In genomic region chr1:52748260-52748659, GRCm38 (mm10) we compare ENCODE assay signal across 9 mouse cellular contexts. TPM values are rescaled to one million over a fixed set of nuclear protein-coding genes. Genes with fewer than 3 reads are reported as not detected.
DNase-seq lines count a peak whose midpoint lies in the region; ATAC-seq and TF ChIP-seq lines count a peak whose summit lies in the region.
"Had no signal": no experiment of that assay in that cellular context is flagged by ENCODE, and none has a peak within 500 bp of the region (broad histone marks: within the 10 kb centered on the region; RNA-seq: fewer than 3 reads in every experiment).

No protein-coding gene starts in this region.

- H3K36me3 ChIP-seq in intestine, embryonic 14.5 days (ENCODE audit: control insufficient read depth, insufficient read depth, low read length): no peaks in the 10 kb centered on the region
- no peaks in the 10 kb centered on the region for H3K36me3 ChIP-seq in intestine, embryonic 15.5 days
- H3K36me3 ChIP-seq in G1E (replicated peaks): no peaks in the 10 kb centered on the region
- H3K36me3 ChIP-seq: limb, embryonic 12.5 days had no signal

- H3K27me3 ChIP-seq in intestine, embryonic 14.5 days (replicated peaks; ENCODE audit: control insufficient read depth, insufficient read depth, low read length): no peaks in the 10 kb centered on the region
- no peaks in the 10 kb centered on the region for H3K27me3 ChIP-seq in intestine, embryonic 15.5 days (replicated peaks)
- peaks cover 5% of the 10 kb centered on the region; the same call in 1 of the 2 replicates for H3K27me3 ChIP-seq in G1E (ENCODE audit: insufficient read depth, low read length)
- H3K27me3 ChIP-seq: limb, embryonic 12.5 days had no signal

- H3K4me2 ChIP-seq in intestine, embryonic 14.5 days (ENCODE audit: low read length): no peak overlapping the region
- H3K4me2 ChIP-seq in intestine, embryonic 15.5 days (replicated peaks): no peak overlapping the region
- H3K4me2 ChIP-seq: limb, embryonic 12.5 days had no signal

- peak; percentile 58 for TF ChIP-seq CTCF in G1E (IDR thresholded peaks at IDR 0.05; ENCODE audit: low read depth, low read length)

- ATAC-seq in intestine, embryonic 14.5 days (replicated peaks; ENCODE audit: low FRiP score, low TSS enrichment, low read depth): no peak
- no peak for ATAC-seq in intestine, embryonic 15.5 days
- no peak for ATAC-seq in G1E (ENCODE audit: extremely low read depth, insufficient number of reproducible peaks, low FRiP score, poor library complexity, severe bottlenecking)

- H3K9me3 ChIP-seq in intestine, embryonic 14.5 days (ENCODE audit: control insufficient read depth, low read length): no peaks in the 10 kb centered on the region
- H3K9me3 ChIP-seq in intestine, embryonic 15.5 days: no peaks in the 10 kb centered on the region
- no peaks in the 10 kb centered on the region for H3K9me3 ChIP-seq in G1E (replicated peaks)
- H3K9me3 ChIP-seq: limb, embryonic 12.5 days had no signal

- WGBS in intestine, embryonic 14.5 days: 20% methylated on average over 3 of the region's 3 CpGs
- WGBS in intestine, embryonic 15.5 days: 26% methylated on average over 3 of the region's 3 CpGs

- H3K27ac ChIP-seq in intestine, embryonic 14.5 days (ENCODE audit: low read depth): no peak overlapping the region
- no peak overlapping the region for H3K27ac ChIP-seq in intestine, embryonic 15.5 days
- H3K27ac ChIP-seq: limb, embryonic 12.5 days had no signal

- no peak overlapping the region for H3K9ac ChIP-seq in intestine, embryonic 14.5 days (ENCODE audit: low read length)
- H3K9ac ChIP-seq in intestine, embryonic 15.5 days: no peak overlapping the region
- H3K9ac ChIP-seq: limb, embryonic 12.5 days had no signal

- no peak overlapping the region for H3K4me3 ChIP-seq in intestine, embryonic 14.5 days (ENCODE audit: low read depth, low read length)
- no peak overlapping the region for H3K4me3 ChIP-seq in intestine, embryonic 15.5 days (replicated peaks)
- H3K4me3 ChIP-seq in G1E (ENCODE audit: low read depth, low read length): no peak overlapping the region
- H3K4me3 ChIP-seq: limb, embryonic 12.5 days had no signal

- no peaks in the 10 kb centered on the region for H3K4me1 ChIP-seq in intestine, embryonic 14.5 days (replicated peaks; ENCODE audit: control insufficient read depth, insufficient read depth, low read length)
- no peaks in the 10 kb centered on the region for H3K4me1 ChIP-seq in intestine, embryonic 15.5 days (replicated peaks)
- H3K4me1 ChIP-seq in G1E (ENCODE audit: insufficient read depth, low read depth, low read length): peaks cover 7% of the 10 kb centered on the region
- H3K4me1 ChIP-seq: limb, embryonic 12.5 days had no signal

- DNase-seq in intestine, embryonic 14.5 days (ENCODE audit: low spot score): peak; percentile 75
- peak; percentile 22 for DNase-seq in G1E (ENCODE audit: low spot score)
- DNase-seq in cerebellum, adult 11 months: peak; percentile 55
- DNase-seq in frontal cortex, postnatal 36 days (ENCODE audit: low spot score in 2 of 2): peak; percentile 65 to 66
- peak; percentile 24 for DNase-seq in left cerebral cortex, adult 11 months (ENCODE audit: low spot score)
- DNase-seq in naive thymus-derived CD4-positive, alpha-beta T cell, adult 2 months (ENCODE audit: low read depth): peak; percentile 82
- peak; percentile 71 for DNase-seq in thymus, postnatal 0 days (ENCODE audit: low spot score)

RNA-seq across cellular contexts. Expression of gene Mfsd6, which starts 21.0 kb away (rescaled TPM):
- 3.7 and 4.3 TPM in 2 replicates for polyA plus RNA-seq in intestine, embryonic 14.5 days (2014; fragmentation: Nextera tagmentation; extraction: Ambion mirVana)
- polyA plus RNA-seq in intestine, embryonic 15.5 days (2015; fragmentation: Nextera tagmentation; extraction: Ambion mirVana): 3.1 and 4.4 TPM in 2 replicates
- total RNA-seq in G1E (2014; fragmentation: Nextera tagmentation) (0.53 TPM in 1 of 2 replicates, not detected in the other), G1E (2017) (5.0 and 5.9 TPM in 2 replicates)
- 0.03 and 0.05 TPM in 2 replicates for polyA plus RNA-seq in G1E (2012)
- polyA plus RNA-seq in thymus, postnatal 0 days (2015; fragmentation: Nextera tagmentation; extraction: Ambion mirVana): 2.5 and 2.6 TPM in 2 replicates

Comparison
In these comparisons a context has a peak if more than half of its experiments do, and no peak if none do; other contexts are left out.
1. DNase-seq: peak in every context shown above with its lines; median percentile 82 in naive thymus-derived CD4-positive, alpha-beta T cell, adult 2 months; 75 in intestine, embryonic 14.5 days; 71 in thymus, postnatal 0 days; 66 in frontal cortex, postnatal 36 days; 55 in cerebellum, adult 11 months; 24 in left cerebral cortex, adult 11 months; 22 in G1E.